Mouse (Mus musculus) forebrain, embryonic 14.5 days (tissue): Measurements from ENCODE around the gene Tgm6. TPM values are rescaled to one million over a fixed set of nuclear protein-coding genes. Genes with fewer than 3 reads are reported as not detected.

Source experiments
- ATAC-seq: fragments of 200-750 bp; cut with Nextera tagmentation; 2 replicates; pipeline ENCODE4 v1.8.0; 2017; ENCODE audit warnings: mild to moderate bottlenecking, moderate library complexity
- DNase-seq: peaks from one replicate; pipeline ENCODE4 v3.0.0-alpha.2; 2015; ENCODE audit warnings: low spot score
- H3K27ac ChIP-seq: fragments of 300-500 bp; sonication (generic); 2 replicates; pipeline ENCODE4 v1.5.1; 2014; ENCODE audit warnings: low read depth, mild to moderate bottlenecking, control low read depth, low read length, moderate library complexity
- H3K27me3 ChIP-seq: fragments of 300-500 bp; sonication (generic); replicated peaks from 2 replicates; pipeline ENCODE4 v1.6.1; 2014; ENCODE audit warnings: low read length, control low read depth, mixed read lengths; ENCODE audit not compliant: control insufficient read depth, insufficient read depth
- H3K36me3 ChIP-seq: fragments of 300-500 bp; sonication (generic); 2 replicates; pipeline ENCODE4 v1.6.1; 2014; ENCODE audit warnings: low read length, control low read depth; ENCODE audit not compliant: control insufficient read depth, insufficient read depth
- H3K4me1 ChIP-seq: fragments of 300-500 bp; sonication (generic); 2 replicates; pipeline ENCODE4 v1.6.1; 2014; ENCODE audit warnings: antibody characterized with exemption, low read length, control low read depth; ENCODE audit not compliant: control insufficient read depth, insufficient read depth
- H3K4me2 ChIP-seq: fragments of 300-500 bp; sonication (generic); 2 replicates; pipeline ENCODE4 v1.6.1; 2014; ENCODE audit warnings: mild to moderate bottlenecking, control low read depth, low read length
- H3K4me3 ChIP-seq: fragments of 300-500 bp; sonication (generic); 2 replicates; pipeline ENCODE4 v1.5.1; 2014; ENCODE audit warnings: low read depth, low read length, control low read depth
- H3K9ac ChIP-seq: fragments of 300-500 bp; sonication (generic); 2 replicates; pipeline ENCODE4 v1.6.1; 2014; ENCODE audit warnings: mild to moderate bottlenecking, low read length, control low read depth, moderate library complexity
- H3K9me3 ChIP-seq: fragments of 300-500 bp; sonication (generic); replicated peaks from 2 replicates; pipeline ENCODE4 v1.6.1; 2016; ENCODE audit warnings: low read length, control low read depth, mixed read lengths; ENCODE audit not compliant: control insufficient read depth
- WGBS: fragments of 180-500 bp; shearing (Covaris S2); extraction: QIAGEN DNeasy Blood & Tissue Kit; methylation state at CpG from one replicate; pipeline ENCODE4 v1.1.7; 2014; 5-methylcytosine and 5-hydroxymethylcytosine counted together
- polyA plus RNA-seq: library from polyadenylated mRNA; unstranded; fragments of >200 nt; fragmentation: Nextera tagmentation; extraction: Ambion mirVana; gene quantifications from 2 replicates; pipeline ENCODE4 v1.2.1, GENCODE M21; 2014

Gene Tgm6
- polyA plus RNA-seq, 1 experiment from 2014 or later: 0.17 TPM

DNA sequence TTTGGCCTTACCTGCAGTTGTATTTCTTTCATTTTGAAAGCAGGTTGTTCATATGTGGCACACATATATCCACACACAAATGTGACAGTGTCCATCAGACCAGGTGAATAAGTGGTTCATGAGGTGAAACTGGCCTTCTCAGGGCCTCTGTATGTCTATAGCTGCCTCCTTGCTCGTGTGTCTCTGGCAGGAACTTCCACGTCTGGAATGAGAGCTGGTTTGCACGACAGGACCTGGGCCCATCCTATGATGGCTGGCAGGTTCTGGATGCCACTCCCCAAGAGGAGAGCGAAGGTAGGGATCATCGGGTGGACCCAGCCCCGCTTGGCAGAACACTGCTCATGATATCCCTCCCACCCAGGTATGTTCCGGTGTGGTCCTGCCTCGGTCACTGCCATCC, 30.8 kb downstream of the Tgm6 start:
- no peak for ATAC-seq
- Histone ChIP-seq H3K9ac (no peak overlapping the region), H3K9me3 (no peaks in the 10 kb centered on the region), H3K4me1 (no peaks in the 10 kb centered on the region), H3K27me3 (no peaks in the 10 kb centered on the region), H3K27ac (no peak overlapping the region), H3K4me3 (no peak overlapping the region), H3K4me2 (no peak overlapping the region), H3K36me3 (no peaks in the 10 kb centered on the region)
- no peak for DNase-seq
- WGBS: 93% methylated on average over 8 of the region's 8 CpGs

GRCm38 (mm10) chr2:130144703-130145324, 32.6 kb downstream of the Tgm6 start:
- no peak for DNase-seq
- no peak overlapping the region for H3K4me2 ChIP-seq
- H3K9ac ChIP-seq: no peak overlapping the region
- no peaks in the 10 kb centered on the region for H3K9me3 ChIP-seq
- H3K4me1 ChIP-seq: no peaks in the 10 kb centered on the region
- H3K36me3 ChIP-seq: no peaks in the 10 kb centered on the region
- H3K4me3 ChIP-seq: no peak overlapping the region
- ATAC-seq: no peak
- H3K27me3 ChIP-seq: no peaks in the 10 kb centered on the region
- WGBS: 86% methylated on average over 23 of the region's 23 CpGs
- H3K27ac ChIP-seq: no peak overlapping the region

DNA sequence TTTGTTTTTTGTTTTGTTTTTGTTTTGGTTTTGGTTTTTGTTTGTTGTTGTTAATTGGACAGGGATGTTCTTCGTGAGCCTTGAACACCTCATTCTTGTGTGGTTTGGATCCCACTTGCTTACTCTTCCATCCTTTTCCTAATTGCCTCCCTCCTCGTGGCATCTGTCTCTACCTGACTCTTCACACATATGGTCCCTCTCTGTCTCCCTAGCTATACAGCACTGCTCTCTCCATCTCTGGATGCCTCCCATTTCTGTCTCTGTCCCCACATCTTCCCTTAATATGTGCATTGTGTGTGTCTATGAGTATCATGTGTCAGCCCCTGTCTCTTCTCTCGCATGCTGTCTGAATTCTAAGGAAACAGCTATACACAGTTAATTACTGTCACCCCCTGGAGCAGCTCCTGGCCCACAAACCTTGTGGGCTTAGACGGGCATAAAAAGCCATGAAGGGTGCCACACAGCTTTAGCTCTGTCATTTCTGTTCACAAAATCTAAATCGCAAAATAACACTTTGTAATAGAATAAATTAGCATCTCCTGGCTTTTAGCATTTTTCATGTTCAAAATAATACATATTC, 34.0 kb downstream of the Tgm6 start:
- H3K36me3 ChIP-seq: no peaks in the 10 kb centered on the region
- H3K9ac ChIP-seq: no peak overlapping the region
- no peak overlapping the region for H3K4me3 ChIP-seq
- DNase-seq (peak; percentile 45), ATAC-seq (peak; percentile 48; the same call in 1 of the 2 replicates)
- H3K27ac ChIP-seq: no peak overlapping the region
- H3K4me2 ChIP-seq: no peak overlapping the region
- H3K27me3 ChIP-seq: no peaks in the 10 kb centered on the region
- H3K4me1 ChIP-seq: no peaks in the 10 kb centered on the region
- WGBS: 46% methylated on average over 5 of the region's 5 CpGs
- H3K9me3 ChIP-seq: no peaks in the 10 kb centered on the region

GRCm38 (mm10) chr2:130155171-130155570, 43.0 kb downstream of the Tgm6 start:
- Histone ChIP-seq H3K9ac (no peak overlapping the region), H3K4me2 (no peak overlapping the region), H3K9me3 (no peaks in the 10 kb centered on the region), H3K36me3 (no peaks in the 10 kb centered on the region), H3K27me3 (no peaks in the 10 kb centered on the region), H3K4me3 (no peak overlapping the region), H3K4me1 (no peaks in the 10 kb centered on the region), H3K27ac (no peak overlapping the region)
- 76% methylated on average over 3 of the region's 3 CpGs for WGBS
- ATAC-seq (no peak), DNase-seq (no peak)

DNA sequence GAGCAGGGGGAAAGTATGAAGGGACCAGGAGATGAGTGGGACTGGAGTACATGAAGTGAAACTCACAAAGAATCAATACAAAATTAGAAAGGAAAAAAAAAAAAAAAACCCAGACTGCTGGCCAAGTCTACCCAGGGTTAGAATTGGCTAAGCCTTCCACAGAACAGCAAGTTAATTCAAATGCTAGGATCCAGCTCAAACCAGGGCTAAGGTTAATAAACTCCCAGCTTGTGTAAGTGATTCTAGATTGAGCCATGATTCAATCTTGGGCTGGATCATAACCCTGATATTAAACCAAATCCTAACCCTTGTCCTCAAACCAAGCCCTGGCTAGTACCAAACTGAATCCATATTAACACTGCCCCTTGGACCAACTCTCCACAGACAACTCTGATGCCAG, 43.6 kb downstream of the Tgm6 start:
- ATAC-seq (no peak), DNase-seq (no peak)
- H3K9me3 ChIP-seq: no peaks in the 10 kb centered on the region
- no peak overlapping the region for H3K4me3 ChIP-seq
- no peaks in the 10 kb centered on the region for H3K36me3 ChIP-seq
- no peaks in the 10 kb centered on the region for H3K4me1 ChIP-seq
- H3K9ac ChIP-seq: no peak overlapping the region
- no peak overlapping the region for H3K27ac ChIP-seq
- no peak overlapping the region for H3K4me2 ChIP-seq
- no peaks in the 10 kb centered on the region for H3K27me3 ChIP-seq

GRCm38 (mm10) chr2:130157231-130158087, 45.2 kb downstream of the Tgm6 start:
- Histone ChIP-seq H3K27ac (0 out of 2 replicates have a peak overlapping the region, but pooled peaks have one; percentile 3), H3K4me1 (no peaks in the 10 kb centered on the region), H3K9me3 (no peaks in the 10 kb centered on the region), H3K9ac (no peak overlapping the region), H3K4me3 (no peak overlapping the region), H3K4me2 (no peak overlapping the region), H3K27me3 (no peaks in the 10 kb centered on the region), H3K36me3 (no peaks in the 10 kb centered on the region)
- DNase-seq: peak; percentile 54
- peak; percentile 55; the same call in 1 of the 2 replicates for ATAC-seq
- WGBS: 52% methylated on average over 14 of the region's 14 CpGs

- Histone ChIP-seq H3K9ac (no peak overlapping the region), H3K36me3 (no peaks in the 10 kb centered on the region), H3K4me3 (no peak overlapping the region), H3K4me1 (no peaks in the 10 kb centered on the region), H3K27ac (no peak overlapping the region), H3K4me2 (no peak overlapping the region), H3K27me3 (no peaks in the 10 kb centered on the region), H3K9me3 (no peaks in the 10 kb centered on the region)
- WGBS: 56% methylated on average over 4 of the region's 4 CpGs
- no peak for DNase-seq
- ATAC-seq: no peak
Observed at GRCm38 (mm10) chr2:130158088-130158437, 45.8 kb downstream of the Tgm6 start.

DNA sequence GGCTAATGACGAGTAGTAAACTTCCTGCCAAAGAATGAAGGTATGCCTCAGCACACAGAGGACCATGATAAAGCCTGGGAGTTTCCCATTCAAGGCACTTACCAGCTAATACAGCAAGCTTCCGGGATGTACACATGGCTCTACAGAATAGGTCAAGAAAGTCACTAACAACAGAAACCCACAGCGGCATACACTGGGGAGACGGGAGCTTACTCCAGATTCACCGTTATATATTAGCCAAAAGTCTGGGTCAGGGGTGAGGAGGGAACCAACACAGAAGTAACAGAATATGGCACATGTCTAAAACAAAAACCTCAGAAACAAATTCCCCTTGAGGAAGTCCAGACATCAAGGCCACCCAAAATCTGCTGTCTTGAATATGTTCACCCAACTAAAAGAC, 50.5 kb downstream of the Tgm6 start:
- 90% methylated on average over 5 of the region's 5 CpGs for WGBS
- H3K27me3 ChIP-seq: no peaks in the 10 kb centered on the region
- no peak for DNase-seq

More for the DNA sequence above, 50.5 kb downstream of the Tgm6 start:
- H3K27ac ChIP-seq: no peak overlapping the region
- no peak overlapping the region for H3K4me2 ChIP-seq
- ATAC-seq: no peak
- H3K4me1 ChIP-seq: no peaks in the 10 kb centered on the region
- no peak overlapping the region for H3K9ac ChIP-seq
- peaks cover 10% of the 10 kb centered on the region; the same call in 1 of the 2 replicates for H3K36me3 ChIP-seq
- H3K4me3 ChIP-seq: no peak overlapping the region
- no peaks in the 10 kb centered on the region for H3K9me3 ChIP-seq
